Mouse (Mus musculus): ENCODE measurements around the gene Isca2. TPM values are rescaled to one million over a fixed set of nuclear protein-coding genes. Genes with fewer than 3 reads are reported as not detected.

Gene Isca2
- total and polyA plus RNA-seq, 2 experiments from 2014 or later, result 68.1 to 114 TPM

DNA sequence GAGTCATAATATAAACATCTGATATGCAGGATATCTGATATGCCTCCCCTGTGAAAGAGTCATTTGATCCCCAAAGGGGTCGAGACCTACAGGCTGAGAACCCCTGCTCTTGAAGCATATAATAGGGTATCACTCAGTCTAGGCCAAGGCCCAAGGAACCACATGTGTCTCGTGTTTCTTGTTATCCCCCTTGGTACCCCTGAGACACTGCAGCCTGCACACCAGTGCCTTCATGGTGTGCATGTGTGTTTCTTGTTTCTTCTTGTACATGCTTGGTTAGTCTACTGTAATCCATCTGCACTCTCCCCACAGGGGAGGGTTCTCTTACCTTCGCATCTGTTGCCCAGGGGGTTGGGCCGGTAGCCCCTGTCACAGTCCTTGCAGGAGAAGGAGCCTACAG, 19.6 kb downstream of the Isca2 start:
- H3K9ac ChIP-seq, result no peak overlapping the region
- ATAC-seq (no peak), DNase-seq (no peak)
- no peaks in the 10 kb centered on the region for H3K36me3 ChIP-seq (ENCODE audit: insufficient read depth)
- no peaks in the 10 kb centered on the region for H3K9me3 ChIP-seq (ENCODE audit: low read length)
- H3K27ac ChIP-seq (ENCODE audit: low read depth, low read length), result no peak overlapping the region
- no peak overlapping the region for H3K4me3 ChIP-seq (ENCODE audit: low read depth, low read length)
- no peaks in the 10 kb centered on the region for H3K27me3 ChIP-seq (ENCODE audit: insufficient read depth, low read length)
- H3K4me2 ChIP-seq (ENCODE audit: low read depth), result no peak overlapping the region
- TF ChIP-seq CTCF (IDR thresholded peaks at IDR 0.05; ENCODE audit: low read depth), result no peak
- no peaks in the 10 kb centered on the region for H3K4me1 ChIP-seq (ENCODE audit: insufficient read depth)
- 81% methylated on average over 4 of the region's 4 CpGs for WGBS

DNA sequence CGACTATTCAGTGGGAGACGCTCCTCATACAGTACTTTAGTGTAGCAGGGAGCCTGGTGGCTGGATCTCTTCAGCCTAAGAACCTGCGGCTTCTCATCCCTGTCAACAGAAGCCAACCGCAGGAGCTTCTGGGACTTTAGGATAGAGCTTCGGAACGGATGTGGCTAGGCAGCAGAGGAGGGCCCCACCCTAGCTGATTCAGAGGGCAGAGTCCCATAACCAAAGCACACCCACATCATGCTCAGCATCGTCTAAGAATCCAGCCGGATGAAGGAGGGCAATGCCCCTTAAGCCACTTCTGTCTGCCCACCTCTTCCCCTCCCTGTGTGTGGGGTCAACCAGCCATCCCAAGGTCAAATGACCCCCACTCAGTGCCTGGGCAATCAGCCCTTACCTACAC, 21.6 kb downstream of the Isca2 start:
- H3K9me3 ChIP-seq (ENCODE audit: low read length), result no peaks in the 10 kb centered on the region
- TF ChIP-seq CTCF (IDR thresholded peaks at IDR 0.05; ENCODE audit: low read depth), result no peak
- ATAC-seq, result no peak

DNA sequence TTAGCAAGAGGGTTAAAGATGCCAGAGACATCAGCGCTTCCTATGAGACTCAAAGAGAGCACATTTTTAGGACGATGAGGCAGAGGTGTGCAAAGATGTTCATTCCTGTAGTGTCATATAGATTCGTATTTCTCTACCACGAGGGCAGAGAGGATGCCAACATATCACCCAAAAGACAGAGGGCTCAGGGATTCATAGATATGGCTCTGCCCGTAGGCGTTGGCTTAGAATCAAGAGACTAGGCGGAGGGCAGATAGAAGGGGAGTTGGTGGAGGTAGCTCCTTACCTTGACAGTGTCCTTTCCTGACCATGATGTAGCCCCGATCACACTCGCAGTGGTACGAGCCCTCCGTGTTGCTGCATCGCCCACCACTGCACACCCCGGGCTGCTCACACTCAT, 26.0 kb downstream of the Isca2 start:
- ATAC-seq, result no peak
- DNase-seq, result no peak
- no peak overlapping the region for H3K4me2 ChIP-seq (ENCODE audit: low read depth)
- no peak overlapping the region for H3K4me3 ChIP-seq (ENCODE audit: low read depth, low read length)
- 91% methylated on average over 13 of the region's 13 CpGs for WGBS
- H3K9me3 ChIP-seq (ENCODE audit: low read length), result no peaks in the 10 kb centered on the region
- no peak for TF ChIP-seq CTCF (IDR thresholded peaks at IDR 0.05; ENCODE audit: low read depth)
- H3K36me3 ChIP-seq (ENCODE audit: insufficient read depth), result no peaks in the 10 kb centered on the region
- no peaks in the 10 kb centered on the region for H3K27me3 ChIP-seq (ENCODE audit: insufficient read depth, low read length)
- no peak overlapping the region for H3K9ac ChIP-seq
- no peak overlapping the region for H3K27ac ChIP-seq (ENCODE audit: low read depth, low read length)
- no peaks in the 10 kb centered on the region for H3K4me1 ChIP-seq (ENCODE audit: insufficient read depth)

More for the DNA sequence above, 21.6 kb downstream of the Isca2 start:
- Histone ChIP-seq H3K27me3 (ENCODE audit: insufficient read depth, low read length) (no peaks in the 10 kb centered on the region), H3K9ac (no peak overlapping the region), H3K4me3 (ENCODE audit: low read depth, low read length) (no peak overlapping the region), H3K27ac (ENCODE audit: low read depth, low read length) (no peak overlapping the region), H3K36me3 (ENCODE audit: insufficient read depth) (no peaks in the 10 kb centered on the region), H3K4me1 (ENCODE audit: insufficient read depth) (no peaks in the 10 kb centered on the region), H3K4me2 (ENCODE audit: low read depth) (no peak overlapping the region)
- WGBS, result 91% methylated on average over 8 of the region's 8 CpGs
- DNase-seq, result no peak

DNA sequence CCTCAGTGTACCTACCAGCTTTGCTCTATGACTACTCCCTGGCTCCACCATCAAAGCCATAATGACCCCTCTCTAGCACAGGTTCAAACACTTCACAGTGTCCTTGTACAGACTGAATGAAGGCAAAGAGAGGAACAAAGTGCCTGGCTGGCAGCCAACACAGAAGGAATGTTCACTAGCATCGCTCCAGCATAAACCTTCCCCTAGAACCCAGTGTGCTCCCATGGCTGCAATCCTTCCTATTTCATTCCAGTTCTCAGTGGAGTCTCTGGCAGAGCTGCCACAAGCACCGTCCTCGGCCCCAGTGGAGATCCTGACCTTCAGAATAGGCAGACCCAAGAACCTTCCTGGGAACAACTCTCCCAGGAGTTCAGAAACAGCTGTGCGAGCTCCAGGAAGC, 27.4 kb downstream of the Isca2 start:
- Histone ChIP-seq H3K4me3 (ENCODE audit: low read depth, low read length) (no peak overlapping the region), H3K9ac (no peak overlapping the region), H3K27me3 (ENCODE audit: insufficient read depth, low read length) (no peaks in the 10 kb centered on the region), H3K36me3 (ENCODE audit: insufficient read depth) (no peaks in the 10 kb centered on the region), H3K27ac (ENCODE audit: low read depth, low read length) (no peak overlapping the region), H3K4me1 (ENCODE audit: insufficient read depth) (no peaks in the 10 kb centered on the region), H3K4me2 (ENCODE audit: low read depth) (no peak overlapping the region), H3K9me3 (ENCODE audit: low read length) (no peaks in the 10 kb centered on the region)
- DNase-seq (no peak), ATAC-seq (no peak)
- no peak for TF ChIP-seq CTCF (IDR thresholded peaks at IDR 0.05; ENCODE audit: low read depth)
- WGBS, result 59% methylated on average over 4 of the region's 4 CpGs

DNA sequence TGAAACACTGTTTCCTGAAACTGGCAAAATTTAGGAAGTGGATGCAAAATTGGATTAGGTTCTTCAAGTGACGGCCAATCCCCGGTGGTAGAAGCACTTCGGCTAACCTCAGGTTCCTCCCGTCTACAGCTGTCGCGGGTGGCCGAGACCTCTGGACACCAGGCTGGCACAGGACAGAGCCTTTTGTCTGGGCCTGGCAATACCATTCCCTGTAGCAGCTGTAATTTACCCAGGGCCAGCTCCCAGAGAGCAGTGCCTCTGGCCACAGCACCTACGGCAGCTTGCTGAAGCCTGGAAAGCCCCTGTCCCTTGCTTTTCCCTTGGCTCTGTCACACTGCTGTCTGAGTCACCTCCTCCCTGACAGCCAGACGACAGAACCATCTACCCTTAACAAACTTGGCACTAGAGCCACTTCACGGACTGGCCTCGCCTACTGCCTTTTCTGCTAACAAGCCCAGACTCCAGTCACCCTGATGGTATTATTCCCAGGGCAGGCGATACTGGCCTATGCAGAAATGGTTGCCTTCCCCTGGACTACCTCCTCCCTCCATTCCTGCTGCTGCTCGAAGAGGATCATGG, 28.6 kb downstream of the Isca2 start:
- ATAC-seq, result no peak
- H3K9ac ChIP-seq, result no peak overlapping the region
- WGBS, result 78% methylated on average over 13 of the region's 13 CpGs

DNA sequence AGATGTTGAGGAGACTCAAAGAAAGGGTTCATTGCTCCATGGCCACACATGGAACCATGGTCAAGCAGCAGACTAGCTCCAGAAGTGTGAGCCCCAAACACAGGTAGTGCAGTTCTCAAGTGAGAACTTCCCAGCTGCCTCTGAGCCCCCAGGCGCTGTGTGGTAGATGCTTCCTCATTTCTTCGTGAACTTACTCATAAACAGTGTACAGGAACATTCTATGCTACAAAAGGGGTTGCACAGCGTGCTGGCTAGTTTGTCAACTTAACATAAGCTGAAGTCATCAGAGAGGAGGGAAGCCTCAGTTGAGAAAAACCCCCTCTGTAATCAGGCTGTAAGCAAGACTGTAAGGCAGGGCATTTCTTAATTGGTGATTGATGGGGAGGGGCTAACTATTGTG, 29.6 kb downstream of the Isca2 start:
- Histone ChIP-seq H3K27ac (ENCODE audit: low read depth, low read length) (no peak overlapping the region), H3K9me3 (ENCODE audit: low read length) (no peaks in the 10 kb centered on the region), H3K4me2 (ENCODE audit: low read depth) (no peak overlapping the region), H3K4me3 (ENCODE audit: low read depth, low read length) (no peak overlapping the region), H3K9ac (no peak overlapping the region), H3K4me1 (ENCODE audit: insufficient read depth) (no peaks in the 10 kb centered on the region), H3K27me3 (ENCODE audit: insufficient read depth, low read length) (no peaks in the 10 kb centered on the region), H3K36me3 (ENCODE audit: insufficient read depth) (no peaks in the 10 kb centered on the region)
- 81% methylated on average over 3 of the region's 3 CpGs for WGBS
- ATAC-seq, result no peak
- DNase-seq, result no peak
- no peak for TF ChIP-seq CTCF (IDR thresholded peaks at IDR 0.05; ENCODE audit: low read depth)

More for the DNA sequence above, 28.6 kb downstream of the Isca2 start:
- Histone ChIP-seq H3K4me2 (ENCODE audit: low read depth) (no peak overlapping the region), H3K36me3 (ENCODE audit: insufficient read depth) (no peaks in the 10 kb centered on the region), H3K9me3 (ENCODE audit: low read length) (no peaks in the 10 kb centered on the region), H3K27ac (ENCODE audit: low read depth, low read length) (no peak overlapping the region), H3K4me3 (ENCODE audit: low read depth, low read length) (no peak overlapping the region), H3K27me3 (ENCODE audit: insufficient read depth, low read length) (no peaks in the 10 kb centered on the region), H3K4me1 (ENCODE audit: insufficient read depth) (no peaks in the 10 kb centered on the region)
- no peak for TF ChIP-seq CTCF (IDR thresholded peaks at IDR 0.05; ENCODE audit: low read depth)
- no peak for DNase-seq

DNA sequence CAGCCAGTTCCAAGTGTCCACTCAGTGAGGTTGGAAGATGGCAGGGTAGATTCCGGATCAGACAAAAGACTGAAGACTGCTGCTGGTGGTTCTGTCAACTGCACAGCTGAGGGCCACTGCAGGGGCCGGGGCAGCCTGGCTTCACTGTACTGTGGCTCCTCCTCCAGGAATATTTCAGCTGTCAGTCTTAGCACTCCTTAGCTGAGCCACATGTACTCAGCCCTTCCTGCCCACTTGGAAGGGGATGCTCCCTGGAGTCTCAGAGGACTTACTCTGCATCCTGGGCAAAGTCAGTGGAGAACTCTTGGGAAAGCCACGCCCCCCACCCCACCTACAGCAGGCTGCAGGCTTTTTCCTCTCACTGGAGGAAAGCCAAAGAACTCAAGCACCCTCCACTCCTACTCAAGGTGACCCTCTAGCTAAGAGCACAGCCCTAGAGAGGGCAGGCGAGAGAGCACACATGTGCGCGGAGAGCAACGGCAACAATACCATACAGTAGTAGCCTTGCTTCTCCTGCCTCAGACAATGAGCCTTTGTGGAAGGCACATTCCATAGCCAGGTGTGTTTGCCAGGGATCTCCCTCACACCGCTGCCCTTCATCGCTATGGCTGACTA, 32.3 kb downstream of the Isca2 start:
- Histone ChIP-seq H3K27ac (ENCODE audit: low read depth, low read length) (no peak overlapping the region), H3K27me3 (ENCODE audit: insufficient read depth, low read length) (no peaks in the 10 kb centered on the region), H3K4me1 (ENCODE audit: insufficient read depth) (no peaks in the 10 kb centered on the region), H3K4me3 (ENCODE audit: low read depth, low read length) (no peak overlapping the region), H3K36me3 (ENCODE audit: insufficient read depth) (no peaks in the 10 kb centered on the region), H3K9me3 (ENCODE audit: low read length) (no peaks in the 10 kb centered on the region), H3K4me2 (ENCODE audit: low read depth) (no peak overlapping the region), H3K9ac (no peak overlapping the region)
- 70% methylated on average over 9 of the region's 9 CpGs for WGBS
- no peak for ATAC-seq
- no peak for DNase-seq
- TF ChIP-seq CTCF (IDR thresholded peaks at IDR 0.05; ENCODE audit: low read depth), result no peak
